ENCODE assay signal across 7 mouse cellular contexts in the genomic region with DNA sequence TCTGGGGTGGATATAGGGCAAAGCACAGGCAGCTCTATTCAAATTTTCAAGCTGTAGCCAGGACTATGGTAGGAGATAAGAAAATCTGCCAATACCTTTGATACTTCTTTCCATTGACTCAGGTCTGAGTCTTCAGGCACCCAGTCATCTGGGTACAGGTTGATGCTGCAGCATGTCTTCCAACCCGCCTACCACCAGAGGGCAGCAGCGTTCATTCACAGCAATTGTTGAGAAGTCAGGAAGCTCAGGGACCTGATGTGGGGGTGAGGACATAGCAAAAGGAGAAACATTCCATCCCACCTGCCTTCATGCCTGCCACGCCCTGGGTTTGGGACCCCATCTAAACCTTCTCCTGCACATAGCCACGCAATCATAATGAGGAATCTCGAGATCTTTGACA.
DNase-seq lines count a peak whose midpoint lies in the region; TF ChIP-seq lines count a peak whose summit lies in the region.

No protein-coding gene starts in this region.

- H3K9me3 ChIP-seq in E14TG2a.4 (ENCODE audit: low read length), result no peaks in the 10 kb centered on the region
- H3K9me3 ChIP-seq in limb, embryonic 10.5 days (replicated peaks), result no peaks in the 10 kb centered on the region

- DNase-seq in kidney, adult 18-20 months, result peak; percentile 27
- DNase-seq in kidney, adult 11 months, result no peak
- DNase-seq in NIH3T3 (ENCODE audit: low read depth), result peak; percentile 53
- peak; percentile 9 to 25 for DNase-seq in cerebellum, postnatal 4 days (ENCODE audit: low spot score in 2 of 2)
- DNase-seq in limb, embryonic 10.5 days (ENCODE audit: low spot score), result peak; percentile 53
- DNase-seq in testis, postnatal 14 days (ENCODE audit: low spot score), result peak; percentile 5

- WGBS in limb, embryonic 10.5 days, result 16% methylated on average over 5 of the region's 5 CpGs

- H3K27ac ChIP-seq in limb, embryonic 10.5 days, result no peak overlapping the region

- no peaks in the 10 kb centered on the region for H3K36me3 ChIP-seq in E14TG2a.4 (ENCODE audit: insufficient read depth, low read length)
- H3K36me3 ChIP-seq in limb, embryonic 10.5 days, result no peaks in the 10 kb centered on the region

- no peaks in the 10 kb centered on the region for H3K27me3 ChIP-seq in E14TG2a.4 (ENCODE audit: insufficient read depth, low read length)
- no peaks in the 10 kb centered on the region for H3K27me3 ChIP-seq in limb, embryonic 10.5 days (ENCODE audit: low read depth, poor library complexity, severe bottlenecking)

- peak; percentile 67 for TF ChIP-seq CTCF in E14TG2a.4 (conservative IDR thresholded peaks at IDR 0.05; ENCODE audit: low read length)

- H3K4me3 ChIP-seq in E14TG2a.4 (replicated peaks; ENCODE audit: low read length), result no peak overlapping the region
- no peak overlapping the region for H3K4me3 ChIP-seq in limb, embryonic 10.5 days

- no peaks in the 10 kb centered on the region for H3K4me1 ChIP-seq in E14TG2a.4 (replicated peaks; ENCODE audit: low read depth, low read length)
- no peaks in the 10 kb centered on the region for H3K4me1 ChIP-seq in limb, embryonic 10.5 days
